In the genomic region with DNA sequence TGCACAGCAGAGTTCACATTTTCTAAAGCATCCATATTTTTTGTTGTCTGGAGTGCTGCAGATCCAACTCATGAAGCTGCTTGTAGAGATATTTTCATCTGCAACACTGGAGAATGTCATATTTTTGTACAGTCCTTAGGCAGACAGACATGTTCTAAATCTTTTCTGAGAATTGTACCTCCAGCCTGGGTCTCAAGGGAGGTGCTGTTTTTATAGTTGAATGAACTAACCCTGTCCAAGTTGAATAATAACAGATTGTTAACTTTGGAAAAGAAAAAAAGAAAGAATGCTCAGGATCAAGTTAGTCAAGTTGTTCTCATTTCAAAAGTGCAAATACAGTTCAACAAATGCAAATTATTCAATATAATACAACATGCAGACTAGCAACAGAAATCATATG, we compare ENCODE assay signal across 29 mouse cellular contexts. TPM values are rescaled to one million over a fixed set of nuclear protein-coding genes. Genes with fewer than 3 reads are reported as not detected.
A peak's percentile ranks its signal among the peaks of the same experiment; 100 is the strongest.
DNase-seq lines count a peak whose midpoint lies in the region; ATAC-seq lines count a peak whose summit lies in the region.
"Had no signal": no experiment of that assay in that cellular context is flagged by ENCODE, and none has a peak within 500 bp of the region (broad histone marks: within the 10 kb centered on the region; RNA-seq: fewer than 3 reads in every experiment).

No protein-coding gene starts in this region.

- H3K4me2 ChIP-seq in embryonic facial prominence, embryonic 14.5 days (ENCODE audit: low read depth, low read length), result no peak overlapping the region
- H3K4me2 ChIP-seq: embryonic facial prominence, embryonic 12.5 days; embryonic facial prominence, embryonic 15.5 days; forebrain, embryonic 12.5 days had no signal

- ATAC-seq in embryonic facial prominence, embryonic 14.5 days (ENCODE audit: low read depth), result no peak
- ATAC-seq: activated CD4-positive, CD25-positive, alpha-beta regulatory T cell, adult 4 months; CD4-positive, CD25-positive, alpha-beta regulatory T cell, adult 4 months; forebrain, embryonic 14.5 days; forebrain, embryonic 16.5 days; Patski had no signal

- no peak overlapping the region for H3K27ac ChIP-seq in embryonic facial prominence, embryonic 14.5 days (replicated peaks; ENCODE audit: low read depth, low read length)
- no peak overlapping the region for H3K27ac ChIP-seq in embryonic facial prominence, embryonic 10.5 days (replicated peaks)
- H3K27ac ChIP-seq: embryonic facial prominence, embryonic 12.5 days; embryonic facial prominence, embryonic 15.5 days; forebrain, embryonic 10.5 days; forebrain, embryonic 12.5 days had no signal

- H3K9me3 ChIP-seq in embryonic facial prominence, embryonic 14.5 days (ENCODE audit: control insufficient read depth, low read length), result no peaks in the 10 kb centered on the region
- H3K9me3 ChIP-seq in embryonic facial prominence, embryonic 10.5 days, result no peaks in the 10 kb centered on the region
- H3K9me3 ChIP-seq: embryonic facial prominence, embryonic 12.5 days; embryonic facial prominence, embryonic 15.5 days; forebrain, embryonic 10.5 days; forebrain, embryonic 12.5 days; G1E had no signal

- H3K27me3 ChIP-seq in embryonic facial prominence, embryonic 14.5 days (replicated peaks; ENCODE audit: control insufficient read depth, insufficient read depth, low read length), result no peaks in the 10 kb centered on the region
- H3K27me3 ChIP-seq in embryonic facial prominence, embryonic 10.5 days (replicated peaks; ENCODE audit: low read depth, poor library complexity, severe bottlenecking), result no peaks in the 10 kb centered on the region
- H3K27me3 ChIP-seq: CH12.LX; embryonic facial prominence, embryonic 12.5 days; embryonic facial prominence, embryonic 15.5 days; forebrain, embryonic 12.5 days had no signal

- H3K9ac ChIP-seq in embryonic facial prominence, embryonic 14.5 days (ENCODE audit: low read depth, low read length), result no peak overlapping the region
- H3K9ac ChIP-seq: embryonic facial prominence, embryonic 12.5 days; embryonic facial prominence, embryonic 15.5 days; forebrain, embryonic 12.5 days had no signal

- no peaks in the 10 kb centered on the region for H3K4me1 ChIP-seq in embryonic facial prominence, embryonic 14.5 days (ENCODE audit: control insufficient read depth, insufficient read depth, low read length)
- H3K4me1 ChIP-seq in embryonic facial prominence, embryonic 10.5 days, result no peaks in the 10 kb centered on the region
- H3K4me1 ChIP-seq: embryonic facial prominence, embryonic 12.5 days; embryonic facial prominence, embryonic 15.5 days; forebrain, embryonic 10.5 days; forebrain, embryonic 12.5 days had no signal

- H3K4me3 ChIP-seq in embryonic facial prominence, embryonic 14.5 days (ENCODE audit: low read depth, low read length), result no peak overlapping the region
- no peak overlapping the region for H3K4me3 ChIP-seq in embryonic facial prominence, embryonic 10.5 days
- H3K4me3 ChIP-seq: embryonic facial prominence, embryonic 12.5 days; embryonic facial prominence, embryonic 15.5 days; erythroblast, embryonic 14.5 days; forebrain, embryonic 10.5 days; forebrain, embryonic 12.5 days had no signal

- DNase-seq in embryonic facial prominence, embryonic 14.5 days (ENCODE audit: low spot score), result peak; percentile 9
- no peak for DNase-seq in embryonic facial prominence, embryonic 10.5 days (ENCODE audit: low spot score)
- DNase-seq in heart, adult 18-20 months, result peak; percentile 18 to 25
- no peak for DNase-seq in heart, postnatal 10 days
- peak; percentile 37 for DNase-seq in kidney, adult 9 months
- DNase-seq in kidney, postnatal 36 days, result no peak
- DNase-seq: adrenal gland, adult 2 months; adrenal gland, postnatal 10 days; adrenal gland, postnatal 25 days; B cell, adult 2 months; cerebellum, adult 11 months; cerebellum, adult 18-20 months; cerebellum, adult 8-10 months; cerebellum, adult 9-11 months; cerebellum, postnatal 14 days; cerebellum, postnatal 36 days; embryo, embryonic 11 days had no signal

- H3K36me3 ChIP-seq in embryonic facial prominence, embryonic 14.5 days (ENCODE audit: control insufficient read depth, insufficient read depth, low read length), result 0 out of 2 replicates have a peak, but pooled peaks cover 18% of the 10 kb centered on the region
- H3K36me3 ChIP-seq in embryonic facial prominence, embryonic 10.5 days (replicated peaks), result peaks cover 36% of the 10 kb centered on the region
- H3K36me3 ChIP-seq: embryonic facial prominence, embryonic 15.5 days had no signal

- intact Hi-C loops in heart, postnatal 10 days (cut with DNase I), result no loop called here

RNA-seq across cellular contexts. Expression of a gene that starts 21.5 kb away (rescaled TPM):
- polyA plus RNA-seq in embryonic facial prominence, embryonic 14.5 days (2014; fragmentation: Nextera tagmentation; extraction: Ambion mirVana), result 22.2 and 22.4 TPM in 2 replicates
- 12.6 and 12.7 TPM in 2 replicates for polyA plus RNA-seq in embryonic facial prominence, embryonic 10.5 days (2016; fragmentation: Nextera tagmentation; extraction: Ambion mirVana)
- 10 to 100 TPM; 20.5 to 28.9 TPM for total RNA-seq in heart, adult 18-20 months (2021)
- 10 to 100 TPM; 34.8 to 36.7 TPM for total RNA-seq in heart, postnatal 10 days (2021)

Comparison
In these comparisons a context has a peak if more than half of its experiments do, and no peak if none do; other contexts are left out.
1. DNase-seq: peak in embryonic facial prominence, embryonic 14.5 days (single experiment), heart, adult 18-20 months (2 of 2) and kidney, adult 9 months (single experiment); none in embryonic facial prominence, embryonic 10.5 days (single experiment), heart, postnatal 10 days (0 of 2) and kidney, postnatal 36 days (0 of 2).